Mouse (Mus musculus): Measurements from ENCODE around the gene Unc13a. TPM values are rescaled to one million over a fixed set of nuclear protein-coding genes. Genes with fewer than 3 reads are reported as not detected.

Unc13a gene
- polyA plus RNA-seq, 1 experiment from 2014 or later, result 16.6 TPM

GRCm38 (mm10) chr8:71633164-71633563 lies 38.4 kb downstream of the Unc13a start:
- Histone ChIP-seq H3K4me2 (replicated peaks) (no peak overlapping the region), H3K4me3 (replicated peaks; ENCODE audit: low read length) (no peak overlapping the region), H3K9ac (no peak overlapping the region), H3K4me1 (replicated peaks; ENCODE audit: control insufficient read depth, insufficient read depth, low read length) (peaks cover 21% of the 10 kb centered on the region), H3K27ac (no peak overlapping the region), H3K9me3 (ENCODE audit: control insufficient read depth, low read length) (0 out of 2 replicates have a peak, but pooled peaks cover 3% of the 10 kb centered on the region), H3K36me3 (replicated peaks; ENCODE audit: control insufficient read depth, insufficient read depth) (peaks cover 18% of the 10 kb centered on the region), H3K27me3 (ENCODE audit: control insufficient read depth, insufficient read depth, low read length) (peaks cover 16% of the 10 kb centered on the region)
- WGBS, result 10% methylated on average over 17 of the region's 22 CpGs
- no peak for DNase-seq (ENCODE audit: low spot score)
- ATAC-seq (ENCODE audit: low FRiP score), result no peak

GRCm38 (mm10) chr8:71631897-71632296 lies 39.7 kb downstream of the Unc13a start:
- Histone ChIP-seq H3K27me3 (ENCODE audit: control insufficient read depth, insufficient read depth, low read length) (peaks cover 16% of the 10 kb centered on the region), H3K9me3 (ENCODE audit: control insufficient read depth, low read length) (0 out of 2 replicates have a peak, but pooled peaks cover 3% of the 10 kb centered on the region), H3K4me1 (replicated peaks; ENCODE audit: control insufficient read depth, insufficient read depth, low read length) (peaks cover 21% of the 10 kb centered on the region), H3K4me2 (replicated peaks) (no peak overlapping the region), H3K27ac (no peak overlapping the region), H3K36me3 (replicated peaks; ENCODE audit: control insufficient read depth, insufficient read depth) (peaks cover 14% of the 10 kb centered on the region), H3K4me3 (replicated peaks; ENCODE audit: low read length) (no peak overlapping the region), H3K9ac (no peak overlapping the region)
- WGBS, result 71% methylated on average over 2 of the region's 2 CpGs
- no peak for ATAC-seq (ENCODE audit: low FRiP score)
- DNase-seq (ENCODE audit: low spot score), result no peak

DNA sequence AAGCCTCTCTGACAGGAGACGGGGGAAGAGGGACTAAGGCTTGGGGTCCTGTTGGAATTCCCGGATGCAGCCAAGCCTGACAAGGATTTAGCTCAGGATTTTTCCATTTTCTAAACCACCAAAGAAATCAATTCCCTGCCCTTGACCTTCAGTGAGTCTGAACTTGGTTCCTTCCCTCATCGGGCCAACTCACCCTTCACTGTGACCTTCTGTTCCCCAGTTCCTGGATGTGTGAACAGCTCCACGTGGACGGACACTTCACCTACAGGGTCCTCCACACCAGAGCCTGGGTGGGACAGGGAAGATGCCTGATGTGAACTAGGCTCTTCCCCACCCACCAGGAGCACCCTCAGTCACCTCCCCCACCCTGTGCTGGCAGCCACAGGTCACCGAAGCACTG lies 40.8 kb downstream of the Unc13a start:
- Histone ChIP-seq H3K27ac (no peak overlapping the region), H3K9ac (no peak overlapping the region), H3K4me1 (replicated peaks; ENCODE audit: control insufficient read depth, insufficient read depth, low read length) (peaks cover 21% of the 10 kb centered on the region), H3K36me3 (replicated peaks; ENCODE audit: control insufficient read depth, insufficient read depth) (peaks cover 10% of the 10 kb centered on the region), H3K4me2 (replicated peaks) (no peak overlapping the region), H3K27me3 (ENCODE audit: control insufficient read depth, insufficient read depth, low read length) (peaks cover 16% of the 10 kb centered on the region), H3K4me3 (replicated peaks; ENCODE audit: low read length) (no peak overlapping the region), H3K9me3 (ENCODE audit: control insufficient read depth, low read length) (0 out of 2 replicates have a peak, but pooled peaks cover 3% of the 10 kb centered on the region)
- WGBS, result 89% methylated on average over 6 of the region's 6 CpGs
- DNase-seq (ENCODE audit: low spot score) (no peak), ATAC-seq (ENCODE audit: low FRiP score) (no peak)

GRCm38 (mm10) chr8:71629781-71630212 lies 41.8 kb downstream of the Unc13a start:
- 3% methylated on average over 25 of the region's 25 CpGs for WGBS
- Histone ChIP-seq H3K27me3 (ENCODE audit: control insufficient read depth, insufficient read depth, low read length) (peaks cover 16% of the 10 kb centered on the region), H3K4me2 (replicated peaks) (peak overlapping the region; percentile 88), H3K27ac (peak overlapping the region; percentile 68), H3K36me3 (replicated peaks; ENCODE audit: control insufficient read depth, insufficient read depth) (peaks cover 12% of the 10 kb centered on the region), H3K4me3 (replicated peaks; ENCODE audit: low read length) (peak overlapping the region; percentile 43), H3K9ac (peak overlapping the region; percentile 68), H3K4me1 (replicated peaks; ENCODE audit: control insufficient read depth, insufficient read depth, low read length) (peaks cover 21% of the 10 kb centered on the region), H3K9me3 (ENCODE audit: control insufficient read depth, low read length) (0 out of 2 replicates have a peak, but pooled peaks cover 3% of the 10 kb centered on the region)
- ATAC-seq (ENCODE audit: low FRiP score) (peak; percentile 35), DNase-seq (ENCODE audit: low spot score) (no peak)

GRCm38 (mm10) chr8:71629096-71629697 lies 42.4 kb downstream of the Unc13a start:
- H3K4me3 ChIP-seq (replicated peaks; ENCODE audit: low read length), result peak overlapping the region; percentile 43
- H3K27me3 ChIP-seq (ENCODE audit: control insufficient read depth, insufficient read depth, low read length), result peaks cover 16% of the 10 kb centered on the region
- H3K9me3 ChIP-seq (ENCODE audit: control insufficient read depth, low read length), result 0 out of 2 replicates have a peak, but pooled peaks cover 3% of the 10 kb centered on the region
- H3K4me2 ChIP-seq (replicated peaks), result peak overlapping the region; percentile 88
- under 1% methylated on average over 55 of the region's 55 CpGs for WGBS
- ATAC-seq (ENCODE audit: low FRiP score), result peak; percentile 89
- H3K36me3 ChIP-seq (replicated peaks; ENCODE audit: control insufficient read depth, insufficient read depth), result peaks cover 18% of the 10 kb centered on the region
- peak; percentile 90 for DNase-seq (ENCODE audit: low spot score)
- peak overlapping the region; percentile 68 for H3K27ac ChIP-seq
- peaks cover 16% of the 10 kb centered on the region for H3K4me1 ChIP-seq (replicated peaks; ENCODE audit: control insufficient read depth, insufficient read depth, low read length)
- H3K9ac ChIP-seq, result peak overlapping the region; percentile 68

GRCm38 (mm10) chr8:71628396-71629095 lies 43.0 kb downstream of the Unc13a start:
- Histone ChIP-seq H3K9me3 (ENCODE audit: control insufficient read depth, low read length) (0 out of 2 replicates have a peak, but pooled peaks cover 3% of the 10 kb centered on the region), H3K4me2 (replicated peaks) (peak overlapping the region; percentile 88), H3K4me3 (replicated peaks; ENCODE audit: low read length) (peak overlapping the region; percentile 43), H3K9ac (peak overlapping the region; percentile 68), H3K4me1 (replicated peaks; ENCODE audit: control insufficient read depth, insufficient read depth, low read length) (peaks cover 16% of the 10 kb centered on the region), H3K36me3 (replicated peaks; ENCODE audit: control insufficient read depth, insufficient read depth) (peaks cover 25% of the 10 kb centered on the region), H3K27ac (peak overlapping the region; percentile 68), H3K27me3 (ENCODE audit: control insufficient read depth, insufficient read depth, low read length) (peaks cover 9% of the 10 kb centered on the region)
- no peak for DNase-seq (ENCODE audit: low spot score)
- no peak for ATAC-seq (ENCODE audit: low FRiP score)
- WGBS, result 9% methylated on average over 16 of the region's 16 CpGs

GRCm38 (mm10) chr8:71627265-71628099 lies 44.1 kb downstream of the Unc13a start:
- WGBS, result 53% methylated on average over 9 of the region's 9 CpGs
- no peak overlapping the region for H3K4me2 ChIP-seq (replicated peaks)

DNA sequence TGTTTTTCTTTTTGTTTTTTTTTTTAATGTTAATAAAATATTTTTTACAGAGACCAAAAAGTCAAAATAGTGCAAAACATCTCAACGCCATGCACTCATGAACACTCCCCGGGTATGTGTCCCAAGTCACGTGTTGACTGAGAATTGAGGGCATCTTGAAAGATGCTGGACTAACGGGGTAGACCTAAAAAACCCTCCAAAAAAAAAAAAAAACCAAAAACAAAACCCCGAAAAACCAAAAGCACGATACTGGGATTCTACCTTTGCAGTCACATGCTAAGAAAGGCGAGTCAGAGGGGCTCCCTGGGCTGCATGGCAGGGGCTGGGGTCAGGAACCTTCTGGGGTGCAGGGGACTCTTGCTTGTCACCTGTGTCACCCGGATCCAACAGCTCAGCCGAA lies 44.8 kb downstream of the Unc13a start:
- Histone ChIP-seq H3K9me3 (ENCODE audit: control insufficient read depth, low read length) (no peaks in the 10 kb centered on the region), H3K9ac (no peak overlapping the region), H3K4me2 (replicated peaks) (no peak overlapping the region), H3K4me1 (replicated peaks; ENCODE audit: control insufficient read depth, insufficient read depth, low read length) (peaks cover 16% of the 10 kb centered on the region), H3K27me3 (ENCODE audit: control insufficient read depth, insufficient read depth, low read length) (peaks cover 9% of the 10 kb centered on the region; the same call in 1 of the 2 replicates), H3K4me3 (replicated peaks; ENCODE audit: low read length) (no peak overlapping the region), H3K36me3 (replicated peaks; ENCODE audit: control insufficient read depth, insufficient read depth) (peaks cover 36% of the 10 kb centered on the region), H3K27ac (no peak overlapping the region)
- DNase-seq (ENCODE audit: low spot score) (no peak), ATAC-seq (ENCODE audit: low FRiP score) (no peak)
- WGBS, result 86% methylated on average over 9 of the region's 9 CpGs

More at GRCm38 (mm10) chr8:71627265-71628099, 44.1 kb downstream of the Unc13a start:
- no peak for DNase-seq (ENCODE audit: low spot score)
- Histone ChIP-seq H3K27me3 (ENCODE audit: control insufficient read depth, insufficient read depth, low read length) (peaks cover 9% of the 10 kb centered on the region; the same call in 1 of the 2 replicates), H3K4me3 (replicated peaks; ENCODE audit: low read length) (no peak overlapping the region), H3K9me3 (ENCODE audit: control insufficient read depth, low read length) (no peaks in the 10 kb centered on the region), H3K27ac (no peak overlapping the region), H3K36me3 (replicated peaks; ENCODE audit: control insufficient read depth, insufficient read depth) (peaks cover 29% of the 10 kb centered on the region), H3K9ac (no peak overlapping the region), H3K4me1 (replicated peaks; ENCODE audit: control insufficient read depth, insufficient read depth, low read length) (peaks cover 16% of the 10 kb centered on the region)
- no peak for ATAC-seq (ENCODE audit: low FRiP score)

- H3K27me3 ChIP-seq (ENCODE audit: control insufficient read depth, insufficient read depth, low read length), result 0 out of 2 replicates have a peak, but pooled peaks cover under 1% of the 10 kb centered on the region
Observed at GRCm38 (mm10) chr8:71625088-71625487, 46.5 kb downstream of the Unc13a start.

More at GRCm38 (mm10) chr8:71625088-71625487, 46.5 kb downstream of the Unc13a start:
- peaks cover 15% of the 10 kb centered on the region for H3K4me1 ChIP-seq (replicated peaks; ENCODE audit: control insufficient read depth, insufficient read depth, low read length)
- no peak overlapping the region for H3K27ac ChIP-seq
- H3K36me3 ChIP-seq (replicated peaks; ENCODE audit: control insufficient read depth, insufficient read depth), result peaks cover 53% of the 10 kb centered on the region
- no peak for DNase-seq (ENCODE audit: low spot score)
- H3K9ac ChIP-seq, result no peak overlapping the region
- 70% methylated on average over 1 of the region's 1 CpGs for WGBS
- no peak for ATAC-seq (ENCODE audit: low FRiP score)
- H3K9me3 ChIP-seq (ENCODE audit: control insufficient read depth, low read length), result no peaks in the 10 kb centered on the region
- H3K4me3 ChIP-seq (replicated peaks; ENCODE audit: low read length), result no peak overlapping the region
- no peak overlapping the region for H3K4me2 ChIP-seq (replicated peaks)
